Mouse (Mus musculus) liver, adult 2 months (tissue): ENCODE data around the gene Disp2. TPM values are rescaled to one million over a fixed set of nuclear protein-coding genes. Genes with fewer than 3 reads are reported as not detected.

Experiments used
- DNase-seq: peaks from one replicate; pipeline ENCODE4 v3.0.0-alpha.2; 2011; ENCODE audit warnings: low read depth, low spot score; ENCODE audit errors: extremely low read depth
- H3K27ac ChIP-seq: fragments of 200-500 bp; replicated peaks from 2 replicates; pipeline ENCODE4 v1.5.1; 2012; ENCODE audit warnings: low read depth, mild to moderate bottlenecking, control low read depth, inconsistent platforms, low read length; ENCODE audit not compliant: insufficient read depth
- H3K27me3 ChIP-seq: fragments of 200-500 bp; 2 replicates; pipeline ENCODE4 v1.6.1; 2012; ENCODE audit warnings: mild to moderate bottlenecking, moderate library complexity, low read length, inconsistent platforms; ENCODE audit not compliant: control insufficient read depth, insufficient read depth
- H3K36me3 ChIP-seq: fragments of 200-500 bp; 2 replicates; pipeline ENCODE4 v1.6.1; 2012; ENCODE audit warnings: low read length, inconsistent platforms; ENCODE audit not compliant: control insufficient read depth, insufficient read depth
- H3K4me1 ChIP-seq: fragments of 200-500 bp; 2 replicates; pipeline ENCODE4 v1.6.1; 2011; ENCODE audit warnings: low read length; ENCODE audit not compliant: control insufficient read depth, insufficient read depth
- H3K4me3 ChIP-seq: fragments of 200-500 bp; 2 replicates; pipeline ENCODE4 v1.5.1; 2011; ENCODE audit warnings: low read depth, mild to moderate bottlenecking, control low read depth, low read length, moderate library complexity; ENCODE audit not compliant: insufficient read depth
- H3K79me2 ChIP-seq: fragments of 200-500 bp; 2 replicates; pipeline ENCODE4 v1.6.1; 2012; ENCODE audit warnings: inconsistent platforms, mild to moderate bottlenecking, low read length, moderate library complexity; ENCODE audit not compliant: control insufficient read depth, insufficient read depth
- H3K9ac ChIP-seq: fragments of 200-500 bp; 2 replicates; pipeline ENCODE4 v1.6.1; 2012; ENCODE audit warnings: low read depth, mild to moderate bottlenecking, control low read depth, inconsistent platforms, low read length
- CTCF ChIP-seq: fragments of 200-500 bp; IDR thresholded peaks from 2 replicates; pipeline ENCODE4 v1.5.1; 2011; ENCODE audit warnings: low read depth, low read length, control low read depth
- POLR2A ChIP-seq: fragments of 200-500 bp; IDR thresholded peaks from 2 replicates; pipeline ENCODE4 v1.6.1; 2011; ENCODE audit warnings: low read length, control low read depth; ENCODE audit not compliant: insufficient read depth; ENCODE audit errors: extremely low read depth
- WGBS: fragments of 180-500 bp; shearing (Covaris S2); methylation state at CpG from one replicate; pipeline ENCODE4 v1.1.7; 2018; 5-methylcytosine and 5-hydroxymethylcytosine counted together
- polyA plus RNA-seq: library from polyadenylated mRNA; depleted of rRNA; stranded (reverse); fragments of >200 nt; gene quantifications from 2 replicates; pipeline ENCODE4 v1.2.3, GENCODE M21; 2012
- total RNA-seq: library from RNA; depleted of rRNA; stranded (reverse); fragments of >200 nt; gene quantifications from 2 replicates; pipeline ENCODE4 v1.2.3, GENCODE M21; 2014

Disp2 gene
- total and polyA plus RNA-seq, 2 experiments: 1.0 to 1.5 TPM

- Histone ChIP-seq H3K4me3 (no peak overlapping the region), H3K36me3 (0 out of 2 replicates have a peak, but pooled peaks cover 2% of the 10 kb centered on the region), H3K9ac (no peak overlapping the region), H3K79me2 (no peaks in the 10 kb centered on the region), H3K4me1 (peaks cover 2% of the 10 kb centered on the region; the same call in 1 of the 2 replicates), H3K27me3 (no peaks in the 10 kb centered on the region), H3K27ac (peak overlapping the region; percentile 13; the same call in 1 of the 2 replicates)
- DNase-seq: no peak
- WGBS: 72% methylated on average over 4 of the region's 4 CpGs
- TF ChIP-seq CTCF: no peak
- no peak for TF ChIP-seq POLR2A
Observed at GRCm38 (mm10) chr2:118752792-118753108, 26.8 kb upstream of the Disp2 start.

- DNase-seq: no peak
Observed at GRCm38 (mm10) chr2:118754143-118754542, 25.4 kb upstream of the Disp2 start.

GRCm38 (mm10) chr2:118755407-118755806 is 24.1 kb upstream of the Disp2 start:
- no peak for DNase-seq
- H3K79me2 ChIP-seq: no peaks in the 10 kb centered on the region
- no peak overlapping the region for H3K4me3 ChIP-seq
- no peak overlapping the region for H3K27ac ChIP-seq
- H3K4me1 ChIP-seq: peaks cover 2% of the 10 kb centered on the region; the same call in 1 of the 2 replicates
- TF ChIP-seq CTCF (no peak), POLR2A (no peak)
- no peaks in the 10 kb centered on the region for H3K36me3 ChIP-seq
- WGBS: 83% methylated on average over 6 of the region's 6 CpGs
- no peak overlapping the region for H3K9ac ChIP-seq
- no peaks in the 10 kb centered on the region for H3K27me3 ChIP-seq

More at GRCm38 (mm10) chr2:118754143-118754542, 25.4 kb upstream of the Disp2 start:
- H3K4me1 ChIP-seq: peaks cover 2% of the 10 kb centered on the region; the same call in 1 of the 2 replicates
- H3K27ac ChIP-seq: no peak overlapping the region
- H3K4me3 ChIP-seq: no peak overlapping the region
- no peak overlapping the region for H3K9ac ChIP-seq
- 0 out of 2 replicates have a peak, but pooled peaks cover 2% of the 10 kb centered on the region for H3K36me3 ChIP-seq
- no peaks in the 10 kb centered on the region for H3K27me3 ChIP-seq
- TF ChIP-seq CTCF (no peak), POLR2A (no peak)
- no peaks in the 10 kb centered on the region for H3K79me2 ChIP-seq
- WGBS: 91% methylated on average over 5 of the region's 5 CpGs

DNA sequence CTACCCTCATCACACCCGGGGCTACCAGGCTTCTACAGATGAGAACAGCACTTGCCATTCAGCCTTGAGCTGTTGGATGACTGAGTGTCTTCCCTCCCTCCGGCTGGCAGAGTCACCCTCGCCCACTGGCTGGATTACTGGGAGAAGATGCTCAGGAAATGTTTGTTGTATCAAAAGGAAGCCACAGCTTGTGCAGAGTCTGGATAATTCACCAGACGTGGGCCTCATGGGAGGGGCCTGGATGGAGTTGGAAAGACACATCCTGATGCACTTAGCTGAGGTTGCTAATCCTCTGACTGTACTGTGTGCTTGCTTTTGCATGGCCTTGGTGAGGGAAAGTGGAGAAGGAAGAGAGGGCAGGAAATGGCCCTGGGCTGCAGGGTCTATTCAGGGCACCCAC is 23.4 kb upstream of the Disp2 start:
- H3K4me1 ChIP-seq: peaks cover 2% of the 10 kb centered on the region
- WGBS: 78% methylated on average over 4 of the region's 4 CpGs
- H3K36me3 ChIP-seq: no peaks in the 10 kb centered on the region
- no peak overlapping the region for H3K9ac ChIP-seq
- no peaks in the 10 kb centered on the region for H3K79me2 ChIP-seq
- H3K27me3 ChIP-seq: no peaks in the 10 kb centered on the region
- H3K4me3 ChIP-seq: no peak overlapping the region
- DNase-seq: no peak
- TF ChIP-seq CTCF: no peak
- no peak for TF ChIP-seq POLR2A
- H3K27ac ChIP-seq: no peak overlapping the region

- Histone ChIP-seq H3K36me3 (no peaks in the 10 kb centered on the region), H3K4me3 (no peak overlapping the region), H3K79me2 (no peaks in the 10 kb centered on the region), H3K27me3 (no peaks in the 10 kb centered on the region), H3K4me1 (peaks cover 10% of the 10 kb centered on the region), H3K27ac (no peak overlapping the region), H3K9ac (no peak overlapping the region)
- 27% methylated on average over 8 of the region's 8 CpGs for WGBS
- TF ChIP-seq POLR2A (no peak), CTCF (peak; percentile 55)
- DNase-seq: no peak
Observed at GRCm38 (mm10) chr2:118759828-118760227, 19.7 kb upstream of the Disp2 start.

- WGBS: 88% methylated on average over 11 of the region's 11 CpGs
- H3K4me1 ChIP-seq: peaks cover 10% of the 10 kb centered on the region
- H3K27me3 ChIP-seq: no peaks in the 10 kb centered on the region
- no peak overlapping the region for H3K9ac ChIP-seq
- no peaks in the 10 kb centered on the region for H3K79me2 ChIP-seq
- no peak for DNase-seq
- H3K4me3 ChIP-seq: no peak overlapping the region
- TF ChIP-seq CTCF (no peak), POLR2A (no peak)
- no peak overlapping the region for H3K27ac ChIP-seq
- H3K36me3 ChIP-seq: no peaks in the 10 kb centered on the region
Observed at GRCm38 (mm10) chr2:118760311-118761025, 19.1 kb upstream of the Disp2 start.
